Comparison of ENCODE assay signal across 19 mouse cellular contexts in the genomic region with DNA sequence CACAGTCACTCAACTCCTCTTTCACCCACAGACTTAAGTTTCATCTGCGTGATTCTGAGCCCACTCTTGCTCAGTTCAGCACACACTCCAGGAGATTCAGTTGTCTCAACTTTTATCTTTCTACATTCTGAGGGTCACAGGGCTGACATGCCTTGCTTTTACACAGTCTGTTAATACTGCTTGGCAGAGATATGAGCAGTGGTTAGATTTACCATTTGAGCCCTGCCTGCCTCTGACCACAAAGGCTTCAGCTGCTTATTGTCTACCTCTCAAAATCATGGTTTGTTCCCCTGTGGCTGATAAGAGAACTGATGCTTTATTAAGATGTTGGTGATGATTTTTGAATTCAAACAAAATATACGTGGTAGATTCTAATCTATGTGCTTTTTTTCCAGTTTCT.
DNase-seq lines count a peak whose midpoint lies in the region; ATAC-seq and TF ChIP-seq lines count a peak whose summit lies in the region.
"Had no signal": no experiment of that assay in that cellular context is flagged by ENCODE, and none has a peak within 500 bp of the region (broad histone marks: within the 10 kb centered on the region; RNA-seq: fewer than 3 reads in every experiment).

No protein-coding gene starts in this region.

- no peaks in the 10 kb centered on the region for H3K27me3 ChIP-seq in liver, embryonic 12.5 days (replicated peaks)
- H3K27me3 ChIP-seq: CH12.LX; embryonic facial prominence, embryonic 13.5 days; forebrain, embryonic 12.5 days; heart, embryonic 12.5 days had no signal

- DNase-seq in 416B (ENCODE audit: low read depth) (peak; percentile 23), MEL-GATA-1-ER (ENCODE audit: extremely low read depth, low read depth) (peak; percentile 26)
- no peak for DNase-seq in adrenal gland, adult (ENCODE audit: inconsistent age in 2 of 2, low spot score in 1 of 2)
- no peak for DNase-seq in natural killer cell, adult 2 months (ENCODE audit: low spot score in 2 of 2)
- DNase-seq in left cerebral cortex, adult 2 months (ENCODE audit: extremely low spot score in 1 of 2, low spot score in 2 of 2): no peak
- no peak for DNase-seq in urinary bladder, postnatal 14 days (ENCODE audit: low spot score)
- DNase-seq: adrenal gland, postnatal 14 days; cerebellum, adult 11-12 months; cerebellum, adult 9-10 months; cerebellum, postnatal 25 days; gastrocnemius, postnatal 10 days had no signal

- ATAC-seq in liver, embryonic 12.5 days: peak; percentile 52
- ATAC-seq in megakaryocyte, adult 5-6 weeks (ENCODE audit: poor library complexity, severe bottlenecking): 0 out of 2 replicates have a peak, but pooled peaks have one; percentile 38
- ATAC-seq: forebrain, embryonic 16.5 days had no signal

- intact Hi-C loops in left cerebral cortex, adult 2 months (cut with DNase I): no loop called here

- H3K4me2 ChIP-seq in liver, embryonic 12.5 days: no peak overlapping the region
- H3K4me2 ChIP-seq: embryonic facial prominence, embryonic 13.5 days; forebrain, embryonic 12.5 days; heart, embryonic 12.5 days; hindbrain, embryonic 14.5 days had no signal

- no peak overlapping the region for H3K4me3 ChIP-seq in liver, embryonic 12.5 days
- H3K4me3 ChIP-seq in left cerebral cortex, adult 2 months: no peak overlapping the region
- H3K4me3 ChIP-seq: embryonic facial prominence, embryonic 13.5 days; forebrain, embryonic 12.5 days; heart, embryonic 12.5 days had no signal

- no peak overlapping the region for H3K27ac ChIP-seq in liver, embryonic 12.5 days
- H3K27ac ChIP-seq in left cerebral cortex, adult 2 months: no peak overlapping the region
- H3K27ac ChIP-seq: embryonic facial prominence, embryonic 13.5 days; forebrain, embryonic 12.5 days; hindbrain, embryonic 14.5 days had no signal

- no peaks in the 10 kb centered on the region for H3K9me3 ChIP-seq in liver, embryonic 12.5 days (replicated peaks)
- H3K9me3 ChIP-seq: embryonic facial prominence, embryonic 13.5 days; forebrain, embryonic 12.5 days; heart, embryonic 12.5 days had no signal

- no peaks in the 10 kb centered on the region for H3K4me1 ChIP-seq in liver, embryonic 12.5 days
- H3K4me1 ChIP-seq: embryonic facial prominence, embryonic 13.5 days; forebrain, embryonic 12.5 days; heart, embryonic 12.5 days had no signal

- no peak for TF ChIP-seq CTCF in left cerebral cortex, adult 2 months (IDR thresholded peaks at IDR 0.05)

- H3K36me3 ChIP-seq in liver, embryonic 12.5 days: no peaks in the 10 kb centered on the region
- H3K36me3 ChIP-seq: embryonic facial prominence, embryonic 13.5 days; forebrain, embryonic 12.5 days; heart, embryonic 12.5 days had no signal

- 17% methylated on average over 2 of the region's 2 CpGs for WGBS in liver, embryonic 12.5 days (ENCODE audit: insufficient replicate concordance)

- H3K9ac ChIP-seq in liver, embryonic 12.5 days: no peak overlapping the region
- H3K9ac ChIP-seq: embryonic facial prominence, embryonic 13.5 days; forebrain, embryonic 12.5 days; heart, embryonic 12.5 days; hindbrain, embryonic 14.5 days had no signal

Comparison
In these comparisons a context has a peak if more than half of its experiments do, and no peak if none do; other contexts are left out.
1. DNase-seq: peak in 416B (single experiment) and MEL-GATA-1-ER (single experiment); none in adrenal gland, adult (0 of 2), natural killer cell, adult 2 months (0 of 2), left cerebral cortex, adult 2 months (0 of 2) and urinary bladder, postnatal 14 days (single experiment).